Mouse (Mus musculus) heart, adult 2 months (tissue): ENCODE data around the gene Cecr2. TPM values are rescaled to one million over a fixed set of nuclear protein-coding genes. Genes with fewer than 3 reads are reported as not detected.

Source experiments
- DNase-seq, 2 experiments: peaks; one replicate each; pipeline ENCODE4 v3.0.0; 2021
- H3K27ac ChIP-seq: fragments of 200-600 bp; 2 replicates; pipeline ENCODE4 v1.8.1; 2022
- H3K27me3 ChIP-seq: fragments of 200-500 bp; 2 replicates; pipeline ENCODE4 v1.6.1; 2012; ENCODE audit warnings: mild to moderate bottlenecking, low read length, inconsistent platforms, mixed read lengths; ENCODE audit not compliant: control insufficient read depth, insufficient read depth
- H3K36me3 ChIP-seq: fragments of 200-500 bp; 2 replicates; pipeline ENCODE4 v1.6.1; 2012; ENCODE audit warnings: low read length, inconsistent platforms; ENCODE audit not compliant: control insufficient read depth, insufficient read depth
- H3K4me1 ChIP-seq: fragments of 200-500 bp; 2 replicates; pipeline ENCODE4 v1.6.1; 2011; ENCODE audit warnings: low read length; ENCODE audit not compliant: control insufficient read depth, insufficient read depth
- H3K4me3 ChIP-seq: fragments of 200-600 bp; 2 replicates; pipeline ENCODE4 v1.8.1; 2022
- H3K79me2 ChIP-seq: fragments of 200-500 bp; replicated peaks from 2 replicates; pipeline ENCODE4 v1.6.1; 2012; ENCODE audit warnings: mild to moderate bottlenecking, inconsistent platforms, low read length, moderate library complexity, mixed read lengths; ENCODE audit not compliant: control insufficient read depth, insufficient read depth
- H3K9ac ChIP-seq: fragments of 200-500 bp; 2 replicates; pipeline ENCODE4 v1.6.1; 2012; ENCODE audit warnings: low read depth, mild to moderate bottlenecking, control low read depth, inconsistent platforms, low read length, mixed read lengths
- CTCF ChIP-seq: fragments of 200-600 bp; IDR thresholded peaks from 2 replicates; pipeline ENCODE4 v1.8.1; 2022; ENCODE audit warnings: antibody characterized with exemption, mild to moderate bottlenecking, moderate library complexity
- EP300 ChIP-seq: fragments of 200-500 bp; IDR thresholded peaks from 2 replicates; pipeline ENCODE4 v1.6.1; 2011; ENCODE audit warnings: low read depth, low read length, control low read depth; ENCODE audit not compliant: insufficient read depth
- POLR2A ChIP-seq: fragments of 200-500 bp; IDR thresholded peaks from 2 replicates; pipeline ENCODE4 v1.6.1; 2011; ENCODE audit warnings: mild to moderate bottlenecking, low read depth, low read length, control low read depth; ENCODE audit not compliant: insufficient read depth
- WGBS: fragments of 180-500 bp; shearing (Covaris S2); methylation state at CpG from one replicate; pipeline ENCODE4 v1.1.7; 2018; 5-methylcytosine and 5-hydroxymethylcytosine counted together
- intact Hi-C: fragments of 180-260 bp; cut with DNase I; formaldehyde crosslinking; loops from one replicate; pipeline ENCODE4 v1.15.1; 2025
- long read RNA-seq: library from polyadenylated mRNA; stranded (forward); transcript quantifications from one replicate; pipeline ENCODE4 v2.0.0, GENCODE M21; 2021
- polyA plus RNA-seq: library from polyadenylated mRNA; depleted of rRNA; stranded (reverse); fragments of >200 nt; gene quantifications from 2 replicates; pipeline ENCODE4 v1.2.3, GENCODE M21; 2012; rRNA removed
- total RNA-seq, 2 experiments: library from RNA; stranded (reverse); gene quantifications; 2 replicates each; pipeline ENCODE4 v1.2.3; 2021

Cecr2 gene
- 10 to 100 TPM; 12.9 to 17.4 TPM for total RNA-seq
- 7.0 and 9.5 TPM in 2 replicates for polyA plus RNA-seq
- long read RNA-seq, partial matches to known transcripts = 1 of 6 reads
- long read RNA-seq, other reads (novel, unspliced or antisense) = 5 of 6 reads

- DNase-seq = peak; percentile 86 to 87
- intact Hi-C loops = loop anchor here (1.0 to 5.0 kb wide), 5 partner anchors 17 to 127 kb away; no protein-coding TSS in a partner anchor
- Histone ChIP-seq H3K27ac (peak within 1 kb of the TSS; percentile 98), H3K4me3 (peak within 1 kb of the TSS; percentile 92), H3K27me3 (no peaks in the 10 kb centered on the region), H3K9ac (peak within 1 kb of the TSS; percentile 97), H3K36me3 (peaks cover 2% of the 10 kb centered on the region), H3K79me2 (no peaks in the 10 kb centered on the region), H3K4me1 (peaks cover 3% of the 10 kb centered on the region; the same call in 1 of the 2 replicates)
- WGBS = 5% methylated on average over 104 of the region's 127 CpGs
- TF ChIP-seq CTCF = peak; percentile 17; the same call in 1 of the 2 replicates
- no peak for TF ChIP-seq EP300
- peak; percentile 54; the same call in 1 of the 2 replicates for TF ChIP-seq POLR2A
Measured at GRCm38 (mm10) chr6:120665816-120666760, at the start of gene Cecr2. Gene Cecr2, plus strand, starts transcription at chr6:120666369.

GRCm38 (mm10) chr6:120617586-120617985, 48.6 kb upstream of the Cecr2 start:
- WGBS = 66% methylated on average over 5 of the region's 5 CpGs

GRCm38 (mm10) chr6:120618518-120619402, 47.4 kb upstream of the Cecr2 start:
- DNase-seq = no peak
- intact Hi-C loops = no loop called here
- no peak overlapping the region for H3K9ac ChIP-seq
- H3K79me2 ChIP-seq = no peaks in the 10 kb centered on the region
- H3K27ac ChIP-seq = no peak overlapping the region
- no peak overlapping the region for H3K4me3 ChIP-seq
- H3K4me1 ChIP-seq = no peaks in the 10 kb centered on the region
- TF ChIP-seq CTCF = no peak
- no peak for TF ChIP-seq POLR2A
- no peak for TF ChIP-seq EP300
- no peaks in the 10 kb centered on the region for H3K36me3 ChIP-seq
- no peaks in the 10 kb centered on the region for H3K27me3 ChIP-seq
- 63% methylated on average over 4 of the region's 4 CpGs for WGBS

More at GRCm38 (mm10) chr6:120617586-120617985, 48.6 kb upstream of the Cecr2 start:
- no peak for DNase-seq
- Histone ChIP-seq H3K36me3 (no peaks in the 10 kb centered on the region), H3K9ac (no peak overlapping the region), H3K4me1 (no peaks in the 10 kb centered on the region), H3K79me2 (no peaks in the 10 kb centered on the region), H3K27me3 (no peaks in the 10 kb centered on the region), H3K27ac (no peak overlapping the region), H3K4me3 (no peak overlapping the region)
- intact Hi-C loops = no loop called here
- TF ChIP-seq CTCF (no peak), POLR2A (no peak), EP300 (no peak)

GRCm38 (mm10) chr6:120620193-120620592, 46.0 kb upstream of the Cecr2 start:
- no peaks in the 10 kb centered on the region for H3K27me3 ChIP-seq
- no peaks in the 10 kb centered on the region for H3K4me1 ChIP-seq
- intact Hi-C loops = no loop called here
- WGBS = 70% methylated on average over 3 of the region's 3 CpGs
- no peak overlapping the region for H3K4me3 ChIP-seq
- TF ChIP-seq POLR2A (no peak), EP300 (no peak), CTCF (no peak)
- H3K36me3 ChIP-seq = no peaks in the 10 kb centered on the region
- no peak overlapping the region for H3K27ac ChIP-seq
- H3K79me2 ChIP-seq = no peaks in the 10 kb centered on the region
- H3K9ac ChIP-seq = no peak overlapping the region
- no peak for DNase-seq

GRCm38 (mm10) chr6:120625081-120625480, 41.1 kb upstream of the Cecr2 start:
- H3K4me1 ChIP-seq = no peaks in the 10 kb centered on the region; the same call in 1 of the 2 replicates
- DNase-seq = peak; percentile 24 to 33
- no peaks in the 10 kb centered on the region for H3K79me2 ChIP-seq
- H3K36me3 ChIP-seq = no peaks in the 10 kb centered on the region
- TF ChIP-seq POLR2A = no peak
- TF ChIP-seq EP300 = no peak
- no peak for TF ChIP-seq CTCF
- WGBS = 31% methylated on average over 8 of the region's 8 CpGs
- H3K4me3 ChIP-seq = no peak overlapping the region
- H3K27me3 ChIP-seq = no peaks in the 10 kb centered on the region
- no peak overlapping the region for H3K27ac ChIP-seq
- intact Hi-C loops = no loop called here
- no peak overlapping the region for H3K9ac ChIP-seq
